Mouse (Mus musculus) E14TG2a.4 (cell line): ENCODE data around the gene Arhgap15.

Source experiments
- CTCF ChIP-seq: conservative IDR thresholded peaks from 2 replicates; pipeline ENCODE4 v1.5.1; 2014; ENCODE audit warnings: low read length
- NANOG ChIP-seq: IDR thresholded peaks from 2 replicates; pipeline ENCODE4 v1.6.1; 2014; ENCODE audit warnings: borderline replicate concordance, low read length, mixed read lengths
- POU5F1 ChIP-seq: IDR thresholded peaks from 2 replicates; pipeline ENCODE4 v1.6.1; 2014; ENCODE audit warnings: low read length, borderline replicate concordance

GRCm38 (mm10) chr2:43738562-43739112, 10.0 kb upstream of the Arhgap15 start:
- TF ChIP-seq CTCF (no peak), NANOG (no peak), POU5F1 (no peak)
